Mouse (Mus musculus) hindbrain, postnatal 0 days (tissue): ENCODE data around the gene Ttc7. TPM values are rescaled to one million over a fixed set of nuclear protein-coding genes. Genes with fewer than 3 reads are reported as not detected.
A peak's percentile ranks its signal among the peaks of the same experiment; 100 is the strongest.

Source experiments
- ATAC-seq: fragments of 200-750 bp; cut with Nextera tagmentation; 2 replicates; pipeline ENCODE4 v1.8.0; 2017; ENCODE audit warnings: mild to moderate bottlenecking, moderate TSS enrichment, moderate library complexity
- DNase-seq: peaks from one replicate; pipeline ENCODE4 v3.0.0-alpha.2; 2015; ENCODE audit warnings: low spot score
- H3K27ac ChIP-seq: fragments of 300-500 bp; sonication (generic); 2 replicates; pipeline ENCODE4 v1.5.1; 2014; ENCODE audit warnings: mild to moderate bottlenecking
- H3K27me3 ChIP-seq: fragments of 300-500 bp; sonication (generic); 2 replicates; pipeline ENCODE4 v1.6.1; 2014; ENCODE audit warnings: low read length, mixed read lengths; ENCODE audit not compliant: insufficient read depth
- H3K36me3 ChIP-seq: fragments of 300-500 bp; sonication (generic); 2 replicates; pipeline ENCODE4 v1.6.1; 2014; ENCODE audit warnings: low read length, mixed read lengths; ENCODE audit not compliant: insufficient read depth
- H3K4me1 ChIP-seq: fragments of 300-500 bp; sonication (generic); 2 replicates; pipeline ENCODE4 v1.6.1; 2014; ENCODE audit warnings: antibody characterized with exemption, low read length, mixed read lengths; ENCODE audit not compliant: insufficient read depth
- H3K4me2 ChIP-seq: fragments of 300-500 bp; sonication (generic); 2 replicates; pipeline ENCODE4 v1.6.1; 2014; ENCODE audit warnings: low read depth, mild to moderate bottlenecking, low read length, moderate library complexity, mixed read lengths
- H3K4me3 ChIP-seq: fragments of 300-500 bp; sonication (generic); 2 replicates; pipeline ENCODE4 v1.5.1; 2014; ENCODE audit warnings: low read length
- H3K9ac ChIP-seq: fragments of 300-500 bp; sonication (generic); replicated peaks from 2 replicates; pipeline ENCODE4 v1.6.1; 2014; ENCODE audit warnings: mild to moderate bottlenecking, low read length, moderate library complexity, mixed read lengths
- H3K9me3 ChIP-seq: fragments of 300-500 bp; sonication (generic); 2 replicates; pipeline ENCODE4 v1.6.1; 2016; ENCODE audit warnings: low read length, mixed read lengths
- CTCF ChIP-seq: IDR thresholded peaks from 2 replicates; pipeline ENCODE4 v1.5.1; 2016; ENCODE audit warnings: antibody characterized with exemption, control low read depth, low read depth
- WGBS: fragments of 180-500 bp; shearing (Covaris S2); extraction: QIAGEN DNeasy Blood & Tissue Kit; methylation state at CpG from one replicate; pipeline ENCODE4 v1.1.7; 2014; 5-methylcytosine and 5-hydroxymethylcytosine counted together
- polyA plus RNA-seq: library from polyadenylated mRNA; unstranded; fragments of >200 nt; fragmentation: Nextera tagmentation; extraction: Ambion mirVana; gene quantifications from 2 replicates; pipeline ENCODE4 v1.2.1, GENCODE M21; 2015
- total RNA-seq: library from RNA; depleted of rRNA; stranded (reverse); fragments of >200 nt; gene quantifications from 2 replicates; pipeline ENCODE4 v1.2.3, GENCODE M21; 2014

Gene Ttc7
- total and polyA plus RNA-seq, 2 experiments from 2014 or later = 10.9 to 13.3 TPM

DNA sequence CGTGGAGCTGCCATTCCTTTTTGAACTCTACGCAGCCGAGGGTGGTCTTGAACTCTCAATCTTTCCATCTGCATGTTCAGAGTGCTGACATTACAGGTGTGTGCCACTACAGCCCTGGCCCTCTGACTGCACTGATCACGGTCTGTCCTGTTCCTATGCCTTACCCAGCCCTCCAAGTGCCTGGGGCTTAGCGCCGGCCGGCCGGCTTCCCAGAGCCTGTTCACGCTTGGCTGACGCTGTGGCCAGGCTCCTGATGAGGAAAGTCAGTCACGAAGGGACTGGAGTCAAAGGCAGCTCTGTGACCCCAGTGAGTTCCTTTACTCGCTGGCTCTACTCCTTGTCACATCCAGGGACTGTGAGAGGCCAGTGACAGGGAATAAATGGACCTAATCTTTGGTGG lies 29.7 kb downstream of the Ttc7 start:
- Histone ChIP-seq H3K4me3 (no peak overlapping the region), H3K4me1 (0 out of 2 replicates have a peak, but pooled peaks cover 3% of the 10 kb centered on the region), H3K9me3 (no peaks in the 10 kb centered on the region), H3K27ac (no peak overlapping the region), H3K36me3 (no peaks in the 10 kb centered on the region), H3K27me3 (no peaks in the 10 kb centered on the region), H3K4me2 (no peak overlapping the region), H3K9ac (no peak overlapping the region)
- whole genome bisulfite sequencing = 42% methylated on average over 12 of the region's 12 CpGs
- TF ChIP-seq CTCF = no peak
- DNase-seq = no peak
- no peak for ATAC-seq

DNA sequence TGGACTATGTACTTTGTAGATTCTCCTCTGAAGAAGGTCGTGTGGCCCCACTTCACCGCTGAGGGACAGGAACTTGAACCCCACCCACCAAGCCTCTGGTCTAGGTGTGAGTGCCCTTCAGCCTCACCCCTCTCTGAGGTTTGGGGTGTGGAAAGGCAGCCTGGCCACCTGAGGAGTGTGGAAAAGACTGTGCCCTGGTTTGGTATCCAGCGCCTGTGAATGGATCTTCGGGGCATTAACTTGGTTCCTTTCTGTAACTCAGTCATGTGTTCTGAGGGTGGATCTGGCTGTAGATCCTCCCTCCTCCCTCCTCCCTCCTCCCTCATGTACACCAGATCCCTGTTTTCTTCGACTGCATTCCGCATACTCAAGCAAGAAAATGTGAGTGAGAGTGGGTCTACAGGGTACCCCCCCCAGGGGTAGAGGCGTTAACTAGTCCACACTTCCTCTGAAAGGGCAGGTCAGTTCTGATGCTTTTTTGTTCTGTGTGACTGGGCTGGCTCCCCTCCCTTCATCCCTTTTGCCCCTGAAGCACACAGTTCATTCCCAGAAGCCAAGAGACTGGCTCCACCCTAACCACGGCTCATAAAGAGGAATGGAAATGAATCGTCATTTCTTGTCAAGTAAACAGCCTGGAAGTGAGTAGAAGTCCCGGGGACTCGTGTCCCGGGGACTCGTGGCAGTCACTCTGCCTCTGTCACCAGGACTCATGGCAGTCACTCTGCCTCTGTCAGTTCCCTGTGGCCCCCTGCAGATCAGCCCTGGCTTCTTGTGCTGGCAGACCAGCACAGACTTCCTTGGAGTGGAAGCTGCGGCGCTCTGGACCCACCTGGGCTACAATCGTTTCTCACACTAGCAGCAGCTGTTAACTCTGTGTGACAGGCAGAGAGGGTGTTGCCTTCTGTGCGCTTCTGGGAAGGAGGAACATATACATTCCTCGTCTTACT lies 30.5 kb downstream of the Ttc7 start:
- Histone ChIP-seq H3K9ac (no peak overlapping the region), H3K27ac (no peak overlapping the region), H3K36me3 (no peaks in the 10 kb centered on the region), H3K9me3 (no peaks in the 10 kb centered on the region), H3K4me1 (0 out of 2 replicates have a peak, but pooled peaks cover 3% of the 10 kb centered on the region), H3K4me3 (no peak overlapping the region), H3K4me2 (no peak overlapping the region), H3K27me3 (no peaks in the 10 kb centered on the region)
- WGBS = 42% methylated on average over 18 of the region's 18 CpGs
- DNase-seq (no peak), ATAC-seq (no peak)
- TF ChIP-seq CTCF = no peak

DNA sequence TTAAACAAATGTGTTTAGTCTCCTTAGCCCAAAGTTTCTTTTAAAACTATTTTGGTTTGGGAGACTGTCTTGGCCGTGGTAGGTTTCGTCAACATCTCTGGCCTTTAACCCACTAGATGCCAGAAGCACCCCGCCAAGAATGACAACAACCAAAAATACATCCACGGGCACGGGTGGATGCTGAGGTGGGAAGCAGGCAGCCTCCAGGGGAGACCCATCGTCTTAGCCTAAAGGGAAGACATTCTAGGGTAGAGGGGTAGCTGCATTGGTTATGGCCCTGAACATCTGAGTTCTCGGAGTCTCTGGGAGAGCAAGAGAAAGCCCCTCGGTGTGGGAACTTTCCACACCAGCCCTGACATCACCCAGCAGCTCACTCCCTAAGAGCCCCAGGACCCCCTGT lies 31.4 kb downstream of the Ttc7 start:
- ATAC-seq = no peak
- no peaks in the 10 kb centered on the region for H3K36me3 ChIP-seq
- H3K4me2 ChIP-seq = no peak overlapping the region
- 78% methylated on average over 8 of the region's 8 CpGs for WGBS
- DNase-seq = no peak
- no peak overlapping the region for H3K27ac ChIP-seq
- no peak overlapping the region for H3K4me3 ChIP-seq
- H3K9me3 ChIP-seq = no peaks in the 10 kb centered on the region
- H3K27me3 ChIP-seq = no peaks in the 10 kb centered on the region
- H3K4me1 ChIP-seq = 0 out of 2 replicates have a peak, but pooled peaks cover 3% of the 10 kb centered on the region
- H3K9ac ChIP-seq = no peak overlapping the region
- TF ChIP-seq CTCF = no peak

DNA sequence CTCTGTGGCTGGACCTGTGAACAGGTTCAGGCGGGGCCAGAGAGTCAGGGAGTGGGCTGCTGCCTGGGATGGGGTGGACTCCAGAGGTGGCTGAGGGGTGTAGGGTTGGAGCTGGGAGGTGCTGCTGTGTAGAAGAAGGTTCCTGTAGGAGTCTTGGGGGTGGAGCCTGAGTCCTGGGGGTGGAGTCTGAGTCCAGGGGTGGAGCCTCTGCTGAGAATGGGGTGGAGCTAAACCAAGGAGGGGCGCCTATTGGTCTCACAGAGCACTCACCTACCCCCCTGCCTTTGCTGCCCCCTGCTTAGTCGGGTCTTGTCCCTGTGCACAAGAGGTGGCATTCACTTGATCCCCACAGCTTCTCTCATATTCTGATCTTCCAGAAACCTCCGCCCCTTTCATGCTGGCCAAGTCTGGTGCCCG lies 31.9 kb downstream of the Ttc7 start:
- Histone ChIP-seq H3K4me3 (no peak overlapping the region), H3K9me3 (no peaks in the 10 kb centered on the region), H3K27me3 (no peaks in the 10 kb centered on the region), H3K4me2 (peak overlapping the region; percentile 26), H3K4me1 (0 out of 2 replicates have a peak, but pooled peaks cover 3% of the 10 kb centered on the region), H3K36me3 (no peaks in the 10 kb centered on the region), H3K9ac (no peak overlapping the region), H3K27ac (no peak overlapping the region)
- 51% methylated on average over 5 of the region's 5 CpGs for WGBS
- DNase-seq (no peak), ATAC-seq (peak; percentile 60)
- no peak for TF ChIP-seq CTCF

DNA sequence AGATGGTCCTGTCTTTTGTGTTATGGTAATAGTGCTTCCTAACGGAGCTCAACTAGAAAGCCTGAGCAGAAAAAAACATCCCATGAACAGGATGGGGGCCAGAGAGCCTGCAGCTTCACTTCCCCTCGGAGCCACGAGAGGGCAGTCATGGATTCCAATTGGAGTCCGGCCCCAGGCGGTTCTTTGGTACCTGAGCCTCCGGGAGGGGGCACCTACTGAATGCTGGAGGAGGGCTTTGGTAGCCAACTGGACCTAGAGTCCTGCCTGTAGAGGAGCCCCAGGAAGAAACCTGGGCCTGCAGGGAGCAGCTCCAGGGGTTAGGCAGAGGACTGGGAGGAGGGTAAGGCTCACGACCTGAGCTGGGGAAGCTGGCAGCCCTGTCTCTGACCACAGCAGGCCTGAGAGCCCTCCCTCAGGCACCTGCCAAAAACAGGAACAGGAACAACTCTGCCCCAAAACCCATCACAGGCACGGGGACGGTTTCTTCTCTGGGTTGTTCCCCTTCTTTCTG lies 32.4 kb downstream of the Ttc7 start:
- Histone ChIP-seq H3K4me1 (0 out of 2 replicates have a peak, but pooled peaks cover 3% of the 10 kb centered on the region), H3K4me2 (peak overlapping the region; percentile 26), H3K9ac (no peak overlapping the region), H3K36me3 (no peaks in the 10 kb centered on the region), H3K27ac (no peak overlapping the region), H3K9me3 (no peaks in the 10 kb centered on the region), H3K4me3 (no peak overlapping the region), H3K27me3 (no peaks in the 10 kb centered on the region)
- WGBS = 9% methylated on average over 9 of the region's 9 CpGs
- DNase-seq (peak; percentile 94), ATAC-seq (peak; percentile 72)
- peak; percentile 94 for TF ChIP-seq CTCF

DNA sequence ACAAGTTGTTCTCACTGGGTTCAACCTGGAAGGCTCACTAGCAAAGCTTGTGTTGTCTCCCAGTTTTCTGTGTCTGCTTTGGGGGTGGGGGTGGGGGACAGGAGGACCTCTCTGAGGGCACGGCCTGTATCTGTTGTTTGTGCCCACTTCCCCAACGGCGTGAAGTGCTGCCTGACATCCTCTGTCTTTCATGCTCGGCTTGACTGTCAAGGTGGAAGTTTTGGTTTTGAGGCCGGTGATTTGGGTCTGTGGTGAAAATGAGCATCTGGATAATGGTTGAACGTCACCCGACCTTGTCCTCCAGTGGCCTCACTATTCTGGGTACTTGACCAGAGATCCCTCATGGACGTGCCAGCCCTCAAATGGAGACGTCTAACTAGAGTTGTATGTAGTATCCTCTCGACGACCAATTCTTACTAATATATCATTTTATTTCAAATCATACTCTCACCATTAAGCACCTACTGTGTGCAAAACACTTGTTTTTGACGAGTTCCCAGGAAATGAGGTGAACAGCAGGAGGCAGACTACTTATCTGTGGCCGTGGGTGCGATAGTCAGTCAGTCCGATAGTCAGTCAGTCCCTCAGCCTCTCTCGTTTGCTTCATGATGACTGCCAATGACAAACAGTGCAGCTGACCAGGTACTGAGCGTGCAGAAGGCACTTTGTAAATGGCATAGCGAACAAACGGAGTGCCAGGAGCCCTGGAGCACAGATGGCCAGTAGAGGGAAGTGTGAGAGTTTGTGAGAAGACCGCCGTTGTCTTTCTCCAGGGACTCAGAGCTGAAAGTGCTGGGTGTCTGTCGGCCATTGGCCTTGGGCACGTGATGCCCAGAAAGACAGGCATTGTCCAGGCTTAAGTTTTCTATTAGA lies 33.4 kb downstream of the Ttc7 start:
- H3K27ac ChIP-seq = no peak overlapping the region
- H3K4me3 ChIP-seq = no peak overlapping the region
- H3K27me3 ChIP-seq = no peaks in the 10 kb centered on the region
- H3K9me3 ChIP-seq = no peaks in the 10 kb centered on the region
- no peak overlapping the region for H3K4me2 ChIP-seq
- 0 out of 2 replicates have a peak, but pooled peaks cover 3% of the 10 kb centered on the region for H3K4me1 ChIP-seq
- peak; percentile 44 for TF ChIP-seq CTCF
- 72% methylated on average over 23 of the region's 23 CpGs for WGBS
- H3K36me3 ChIP-seq = no peaks in the 10 kb centered on the region
- no peak overlapping the region for H3K9ac ChIP-seq
- DNase-seq (no peak), ATAC-seq (no peak)
